Mouse (Mus musculus): Measurements from ENCODE around the gene Tmem147. TPM values are rescaled to one million over a fixed set of nuclear protein-coding genes. Genes with fewer than 3 reads are reported as not detected.

Tmem147 gene
- polyA plus RNA-seq, 1 experiment = 204 TPM

DNA sequence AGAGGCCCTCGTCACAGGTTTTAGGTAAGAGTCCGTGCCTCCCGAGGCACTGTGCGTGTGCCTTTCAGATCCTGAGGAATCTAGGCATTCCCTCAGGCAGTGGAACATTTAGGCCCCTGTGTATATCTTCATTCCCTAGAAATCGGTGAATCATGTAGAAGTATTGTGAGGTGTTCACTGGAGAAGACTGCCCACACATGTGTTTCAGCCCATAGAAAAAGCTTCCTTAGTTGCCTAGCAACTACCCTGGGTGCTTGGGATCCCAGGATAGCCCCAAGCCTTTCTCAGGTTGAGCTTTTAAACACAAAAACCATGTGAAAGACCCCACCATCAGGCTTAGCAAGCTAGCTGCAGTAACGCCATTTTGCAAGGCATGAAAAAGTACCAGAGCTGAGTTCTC lies 41.0 kb downstream of the Tmem147 start:
- H3K36me3 ChIP-seq (ENCODE audit: control insufficient read depth, insufficient read depth, low read length) = no peaks in the 10 kb centered on the region
- peaks cover 4% of the 10 kb centered on the region; the same call in 1 of the 2 replicates for H3K4me1 ChIP-seq (replicated peaks; ENCODE audit: control insufficient read depth, insufficient read depth, low read length)
- no peak overlapping the region for H3K4me3 ChIP-seq (ENCODE audit: control insufficient read depth, insufficient read depth, low read length)
- no peak overlapping the region for H3K27ac ChIP-seq (ENCODE audit: control insufficient read depth, insufficient read depth, low read length)
- no peaks in the 10 kb centered on the region for H3K27me3 ChIP-seq (ENCODE audit: control insufficient read depth, insufficient read depth, low read length)
- no peak for DNase-seq
- 89% methylated on average over 6 of the region's 6 CpGs for WGBS
- TF ChIP-seq CTCF (IDR thresholded peaks at IDR 0.05; ENCODE audit: borderline replicate concordance, control insufficient read depth, extremely low read depth, insufficient read depth, low read length, poor library complexity) (no peak), POLR2A (IDR thresholded peaks at IDR 0.05; ENCODE audit: control insufficient read depth, extremely low read depth, insufficient read depth, low read length, poor library complexity) (no peak)

DNA sequence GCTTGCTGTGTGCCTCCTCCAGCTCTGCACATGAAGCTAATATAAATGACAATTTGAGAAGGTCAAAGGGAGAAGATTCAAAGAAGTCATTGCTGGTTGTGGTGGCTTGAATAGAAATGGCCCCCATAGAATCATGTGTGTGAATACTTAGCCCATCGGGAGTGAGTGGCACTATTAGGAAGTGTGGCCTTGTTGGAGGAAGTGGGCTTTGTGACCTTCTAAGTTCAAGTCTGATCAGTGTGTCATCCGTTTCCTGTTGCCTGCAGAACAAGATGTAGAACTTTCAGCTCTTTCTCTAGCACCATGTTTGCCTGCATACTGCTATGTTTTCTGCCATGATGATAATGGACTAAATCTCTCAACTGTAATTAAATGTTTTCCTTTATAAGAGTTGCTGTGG lies 45.9 kb downstream of the Tmem147 start:
- Histone ChIP-seq H3K27me3 (ENCODE audit: control insufficient read depth, insufficient read depth, low read length) (no peaks in the 10 kb centered on the region), H3K27ac (ENCODE audit: control insufficient read depth, insufficient read depth, low read length) (no peak overlapping the region), H3K4me3 (ENCODE audit: control insufficient read depth, insufficient read depth, low read length) (no peak overlapping the region), H3K4me1 (replicated peaks; ENCODE audit: control insufficient read depth, insufficient read depth, low read length) (peaks cover 4% of the 10 kb centered on the region; the same call in 1 of the 2 replicates), H3K36me3 (ENCODE audit: control insufficient read depth, insufficient read depth, low read length) (no peaks in the 10 kb centered on the region)
- DNase-seq = no peak
- 48% methylated on average over 2 of the region's 2 CpGs for WGBS
- TF ChIP-seq CTCF (IDR thresholded peaks at IDR 0.05; ENCODE audit: borderline replicate concordance, control insufficient read depth, extremely low read depth, insufficient read depth, low read length, poor library complexity) (no peak), POLR2A (IDR thresholded peaks at IDR 0.05; ENCODE audit: control insufficient read depth, extremely low read depth, insufficient read depth, low read length, poor library complexity) (no peak)

DNA sequence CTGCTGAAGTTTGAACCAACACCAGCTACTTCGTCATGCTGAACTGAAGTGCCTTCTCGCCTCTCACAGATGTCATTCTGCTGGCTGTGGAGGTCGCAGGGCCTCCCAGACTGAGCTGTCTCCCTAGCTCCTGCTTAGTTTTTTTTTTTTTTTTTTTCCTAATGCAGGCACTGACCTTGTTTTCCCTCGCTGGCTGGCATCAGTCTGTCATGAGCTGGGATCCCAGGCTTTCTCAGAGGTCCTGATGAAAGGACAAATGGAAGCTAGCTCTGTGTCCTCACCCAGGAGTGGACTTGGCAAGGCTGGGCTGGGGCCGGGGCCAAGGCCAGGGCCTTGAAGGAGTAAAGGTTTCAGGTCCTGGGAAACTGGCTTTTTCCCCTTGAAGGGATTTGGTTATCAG lies 47.4 kb downstream of the Tmem147 start:
- Histone ChIP-seq H3K27me3 (ENCODE audit: control insufficient read depth, insufficient read depth, low read length) (no peaks in the 10 kb centered on the region), H3K4me1 (replicated peaks; ENCODE audit: control insufficient read depth, insufficient read depth, low read length) (no peaks in the 10 kb centered on the region), H3K4me3 (ENCODE audit: control insufficient read depth, insufficient read depth, low read length) (no peak overlapping the region), H3K27ac (ENCODE audit: control insufficient read depth, insufficient read depth, low read length) (no peak overlapping the region), H3K36me3 (ENCODE audit: control insufficient read depth, insufficient read depth, low read length) (no peaks in the 10 kb centered on the region)
- no peak for DNase-seq
- TF ChIP-seq CTCF (IDR thresholded peaks at IDR 0.05; ENCODE audit: borderline replicate concordance, control insufficient read depth, extremely low read depth, insufficient read depth, low read length, poor library complexity) = no peak
- no peak for TF ChIP-seq POLR2A (IDR thresholded peaks at IDR 0.05; ENCODE audit: control insufficient read depth, extremely low read depth, insufficient read depth, low read length, poor library complexity)
- WGBS = 92% methylated on average over 5 of the region's 5 CpGs

DNA sequence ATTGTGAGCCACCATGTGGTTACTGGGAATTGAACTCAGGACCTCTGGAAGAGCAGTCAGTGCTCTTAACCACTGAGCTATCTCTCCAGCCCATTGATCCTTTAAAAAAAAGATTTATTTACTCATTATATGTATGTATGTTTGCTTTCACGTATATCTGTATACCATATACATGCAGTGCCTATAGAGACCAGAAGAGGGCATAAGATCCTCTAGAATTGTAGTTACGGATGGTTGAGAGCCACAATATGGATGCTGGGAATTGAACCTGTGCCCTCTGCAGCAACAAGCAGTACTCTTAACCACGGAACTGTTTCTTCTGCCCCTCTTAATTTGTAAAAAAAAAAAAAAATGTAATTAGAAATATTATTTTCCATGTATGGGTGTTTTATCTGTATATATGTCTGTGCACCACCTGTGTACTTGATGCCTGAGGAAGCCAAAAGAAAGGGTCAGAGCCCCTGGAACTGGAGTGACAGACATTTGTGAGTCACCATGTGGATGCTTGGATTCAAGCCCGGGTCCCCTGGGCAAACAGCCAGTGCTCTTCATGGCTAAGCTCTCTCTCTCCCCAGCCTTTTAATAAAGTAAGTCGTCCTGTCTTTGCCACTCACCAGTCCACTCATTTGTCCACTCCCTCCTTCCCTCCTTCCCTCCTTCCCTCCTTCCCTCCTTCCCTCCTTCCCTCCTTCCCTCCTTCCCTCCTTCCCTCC lies 50.9 kb downstream of the Tmem147 start:
- TF ChIP-seq POLR2A (IDR thresholded peaks at IDR 0.05; ENCODE audit: control insufficient read depth, extremely low read depth, insufficient read depth, low read length, poor library complexity) = no peak
- TF ChIP-seq CTCF (IDR thresholded peaks at IDR 0.05; ENCODE audit: borderline replicate concordance, control insufficient read depth, extremely low read depth, insufficient read depth, low read length, poor library complexity) = no peak
- Histone ChIP-seq H3K27ac (ENCODE audit: control insufficient read depth, insufficient read depth, low read length) (no peak overlapping the region), H3K4me1 (replicated peaks; ENCODE audit: control insufficient read depth, insufficient read depth, low read length) (no peaks in the 10 kb centered on the region), H3K36me3 (ENCODE audit: control insufficient read depth, insufficient read depth, low read length) (no peaks in the 10 kb centered on the region), H3K4me3 (ENCODE audit: control insufficient read depth, insufficient read depth, low read length) (no peak overlapping the region), H3K27me3 (ENCODE audit: control insufficient read depth, insufficient read depth, low read length) (no peaks in the 10 kb centered on the region)
- WGBS = 88% methylated on average over 5 of the region's 5 CpGs
- no peak for DNase-seq

Other genes starting within 250 kb of the Tmem147 start
- gene Prodh2, start 235.9 kb downstream of the Tmem147 start, polyA plus RNA-seq (2012; rRNA removed) = 0.13 and 0.62 TPM in 2 replicates
- 156 and 176 TPM in 2 replicates for gene Arhgap33, start 194.5 kb downstream of the Tmem147 start, polyA plus RNA-seq (2012; rRNA removed)
- 30.0 and 89.6 TPM in 2 replicates for gene Hspb6, start 177.4 kb downstream of the Tmem147 start, polyA plus RNA-seq (2012; rRNA removed)
- gene Proser3, start 177.2 kb downstream of the Tmem147 start, polyA plus RNA-seq (2012; rRNA removed) = 36.1 and 36.3 TPM in 2 replicates
- gene Lin37, start 169.7 kb downstream of the Tmem147 start, polyA plus RNA-seq (2012; rRNA removed) = 73.0 and 78.6 TPM in 2 replicates
- gene U2af1l4, start 166.2 kb downstream of the Tmem147 start, polyA plus RNA-seq (2012; rRNA removed) = 81.5 and 84.2 TPM in 2 replicates
- gene Gm49396, start 166.2 kb downstream of the Tmem147 start, polyA plus RNA-seq (2012; rRNA removed) = 7.3 and 8.8 TPM in 2 replicates
- gene Psenen, start 165.9 kb downstream of the Tmem147 start, polyA plus RNA-seq (2012; rRNA removed) = 130 and 176 TPM in 2 replicates
- 26.1 and 31.7 TPM in 2 replicates for gene Igflr1, start 164.1 kb downstream of the Tmem147 start, polyA plus RNA-seq (2012; rRNA removed)
- 161 and 171 TPM in 2 replicates for gene Kmt2b, start 140.8 kb downstream of the Tmem147 start, polyA plus RNA-seq (2012; rRNA removed)
- 1.9 and 3.2 TPM in 2 replicates for gene Zbtb32, start 130.6 kb downstream of the Tmem147 start, polyA plus RNA-seq (2012; rRNA removed)
- gene Upk1a, start 116.7 kb downstream of the Tmem147 start, polyA plus RNA-seq (2012; rRNA removed) = 4.5 and 7.5 TPM in 2 replicates
- 283 and 388 TPM in 2 replicates for gene Cox6b1, start 103.4 kb downstream of the Tmem147 start, polyA plus RNA-seq (2012; rRNA removed)
- 0.13 TPM in 1 of 2 replicates, not detected in the other for gene Etv2, start 93.7 kb downstream of the Tmem147 start, polyA plus RNA-seq (2012; rRNA removed)
- gene Rbm42, start 79.2 kb downstream of the Tmem147 start, polyA plus RNA-seq (2012; rRNA removed) = 117 and 129 TPM in 2 replicates
- gene Haus5, start 64.5 kb downstream of the Tmem147 start, polyA plus RNA-seq (2012; rRNA removed) = 41.2 and 47.7 TPM in 2 replicates
- gene Pmis2, start 57.9 kb downstream of the Tmem147 start, polyA plus RNA-seq (2012; rRNA removed) = not detected in 2 replicates
- 0.28 and 0.82 TPM in 2 replicates for gene 2200002J24Rik, start 30.6 kb downstream of the Tmem147 start, polyA plus RNA-seq (2012; rRNA removed)
- 2.7 and 3.8 TPM in 2 replicates for gene Atp4a, start 17.3 kb downstream of the Tmem147 start, polyA plus RNA-seq (2012; rRNA removed)
- gene Gapdhs, start 14.1 kb upstream of the Tmem147 start, polyA plus RNA-seq (2012; rRNA removed) = 0.11 and 1.1 TPM in 2 replicates
- gene Sbsn, start 21.9 kb upstream of the Tmem147 start, polyA plus RNA-seq (2012; rRNA removed) = 3.4 and 4.1 TPM in 2 replicates
- gene Dmkn, start 34.2 kb upstream of the Tmem147 start, polyA plus RNA-seq (2012; rRNA removed) = 26.3 and 35.6 TPM in 2 replicates
- 11.9 and 18.3 TPM in 2 replicates for gene Krtdap, start 58.4 kb upstream of the Tmem147 start, polyA plus RNA-seq (2012; rRNA removed)
- 3.2 and 3.5 TPM in 2 replicates for gene Ffar2, start 94.2 kb upstream of the Tmem147 start, polyA plus RNA-seq (2012; rRNA removed)
- 0.13 TPM in 1 of 2 replicates, not detected in the other for gene Ffar3, start 126.6 kb upstream of the Tmem147 start, polyA plus RNA-seq (2012; rRNA removed)
- gene Ffar1, start 132.0 kb upstream of the Tmem147 start, polyA plus RNA-seq (2012; rRNA removed) = 0.50 and 0.60 TPM in 2 replicates
- 8.5 and 8.9 TPM in 2 replicates for gene Cd22, start 150.8 kb upstream of the Tmem147 start, polyA plus RNA-seq (2012; rRNA removed)
- gene Mag, start 185.3 kb upstream of the Tmem147 start, polyA plus RNA-seq (2012; rRNA removed) = 1.8 and 2.0 TPM in 2 replicates
- 2.2 and 12.5 TPM in 2 replicates for gene Hamp2, start 195.1 kb upstream of the Tmem147 start, polyA plus RNA-seq (2012; rRNA removed)
- gene Hamp, start 214.5 kb upstream of the Tmem147 start, polyA plus RNA-seq (2012; rRNA removed) = 23.6 and 33.1 TPM in 2 replicates
- gene Usf2, start 227.3 kb upstream of the Tmem147 start, polyA plus RNA-seq (2012; rRNA removed) = 288 and 342 TPM in 2 replicates
- gene Lsr, start 243.9 kb upstream of the Tmem147 start, polyA plus RNA-seq (2012; rRNA removed) = 27.6 and 34.6 TPM in 2 replicates
- 1.00 and 1.2 TPM in 2 replicates for gene Fam187b, start 244.2 kb upstream of the Tmem147 start, polyA plus RNA-seq (2012; rRNA removed)

Data from thymus, adult 2 months (tissue).